Mouse (Mus musculus) stomach, postnatal 0 days (tissue): ENCODE measurements around the gene Hmbs.

Experiments
- CTCF ChIP-seq: IDR thresholded peaks from 2 replicates; pipeline ENCODE4 v1.5.1; 2016; ENCODE audit warnings: antibody characterized with exemption, low read depth, mild to moderate bottlenecking, moderate library complexity
- EP300 ChIP-seq: optimal IDR thresholded peaks from 2 replicates; pipeline ENCODE3; 2016; ENCODE audit warnings: antibody characterized with exemption

DNA sequence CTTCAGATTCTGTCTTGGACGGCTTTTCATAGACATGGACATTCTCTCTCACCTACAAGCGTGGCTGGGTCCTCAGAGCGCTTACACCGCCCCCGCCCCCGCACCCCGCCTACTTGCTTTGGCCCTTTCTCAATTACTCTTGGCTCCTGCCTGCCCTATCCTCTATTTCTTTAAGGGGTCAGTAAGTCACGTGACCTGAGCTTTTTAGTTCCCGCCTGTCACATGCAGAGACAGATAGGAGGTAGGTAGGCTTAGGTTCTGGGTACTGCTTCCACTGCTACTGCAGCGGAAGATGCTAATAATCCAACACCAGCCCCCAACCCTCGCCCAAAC lies 55.1 kb downstream of the Hmbs start:
- TF ChIP-seq CTCF (no peak), EP300 (no peak)
